Mouse (Mus musculus) limb, embryonic 11.5 days (tissue): ENCODE results near the gene Vapa. TPM values are rescaled to one million over a fixed set of nuclear protein-coding genes. Genes with fewer than 3 reads are reported as not detected.

Experiments
- ATAC-seq: fragments of 200-750 bp; cut with Nextera tagmentation; 2 replicates; pipeline ENCODE4 v1.8.0; 2017; ENCODE audit warnings: low read depth; ENCODE audit not compliant: insufficient number of reproducible peaks, low FRiP score, low TSS enrichment
- DNase-seq: peaks from one replicate; pipeline ENCODE4 v3.0.0-alpha.2; 2015; ENCODE audit warnings: low spot score
- H3K27ac ChIP-seq: fragments of 300-500 bp; sonication (generic); replicated peaks from 2 replicates; pipeline ENCODE4 v1.5.1; 2014; ENCODE audit warnings: low read depth, mild to moderate bottlenecking, low read length
- H3K27me3 ChIP-seq: fragments of 300-500 bp; sonication (generic); 2 replicates; pipeline ENCODE4 v1.6.1; 2014; ENCODE audit warnings: mild to moderate bottlenecking, low read length, mixed read lengths; ENCODE audit not compliant: control insufficient read depth, insufficient read depth
- H3K36me3 ChIP-seq: fragments of 300-500 bp; sonication (generic); 2 replicates; pipeline ENCODE4 v1.6.1; 2014; ENCODE audit warnings: mild to moderate bottlenecking, low read length, moderate library complexity, mixed read lengths; ENCODE audit not compliant: control insufficient read depth, insufficient read depth
- H3K4me1 ChIP-seq: fragments of 300-500 bp; sonication (generic); 2 replicates; pipeline ENCODE4 v1.6.1; 2014; ENCODE audit warnings: low read length, mixed read lengths; ENCODE audit not compliant: control insufficient read depth, insufficient read depth
- H3K4me2 ChIP-seq: fragments of 300-500 bp; sonication (generic); 2 replicates; pipeline ENCODE4 v1.6.1; 2014; ENCODE audit warnings: low read depth, mild to moderate bottlenecking, moderate library complexity; ENCODE audit not compliant: severe bottlenecking
- H3K4me3 ChIP-seq: fragments of 300-500 bp; sonication (generic); 2 replicates; pipeline ENCODE4 v1.5.1; 2014; ENCODE audit warnings: low read depth, low read length
- H3K9ac ChIP-seq: fragments of 300-500 bp; sonication (generic); 2 replicates; pipeline ENCODE4 v1.6.1; 2014; ENCODE audit warnings: mild to moderate bottlenecking, low read length
- H3K9me3 ChIP-seq: fragments of 300-500 bp; sonication (generic); 2 replicates; pipeline ENCODE4 v1.6.1; 2016; ENCODE audit warnings: low read length; ENCODE audit not compliant: control insufficient read depth
- WGBS: fragments of 180-500 bp; shearing (Covaris S2); extraction: QIAGEN DNeasy Blood & Tissue Kit; methylation state at CpG from one replicate; pipeline ENCODE4 v1.1.7; 2014; 5-methylcytosine and 5-hydroxymethylcytosine counted together
- polyA plus RNA-seq: library from polyadenylated mRNA; unstranded; fragments of >200 nt; fragmentation: Nextera tagmentation; extraction: Ambion mirVana; gene quantifications from 2 replicates; pipeline ENCODE4 v1.2.1, GENCODE M21; 2014

Vapa gene
- polyA plus RNA-seq, 1 experiment from 2014 or later = 189 TPM

DNA sequence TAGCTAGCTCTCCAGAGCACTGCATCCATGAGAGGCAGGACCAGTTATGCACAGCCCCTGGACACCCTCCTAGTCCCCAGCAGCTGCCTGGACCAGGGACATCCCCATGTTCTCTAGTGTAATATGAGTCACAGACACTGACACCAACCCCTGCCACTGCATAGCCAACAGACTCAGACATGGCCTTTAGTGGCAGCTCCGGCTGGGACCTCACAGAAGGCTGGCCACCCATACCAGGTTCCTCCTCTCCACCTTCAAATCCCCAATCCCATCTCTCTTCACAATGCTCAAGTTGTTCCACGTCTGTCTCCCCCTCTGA is 35.8 kb upstream of the Vapa start:
- H3K36me3 ChIP-seq = no peaks in the 10 kb centered on the region
- 89% methylated on average over 2 of the region's 2 CpGs for WGBS
- ATAC-seq (no peak), DNase-seq (no peak)
- no peak overlapping the region for H3K4me2 ChIP-seq
- H3K9ac ChIP-seq = no peak overlapping the region
- H3K27ac ChIP-seq = no peak overlapping the region
- no peaks in the 10 kb centered on the region for H3K9me3 ChIP-seq
- no peaks in the 10 kb centered on the region for H3K4me1 ChIP-seq
- no peaks in the 10 kb centered on the region for H3K27me3 ChIP-seq
- H3K4me3 ChIP-seq = no peak overlapping the region

DNA sequence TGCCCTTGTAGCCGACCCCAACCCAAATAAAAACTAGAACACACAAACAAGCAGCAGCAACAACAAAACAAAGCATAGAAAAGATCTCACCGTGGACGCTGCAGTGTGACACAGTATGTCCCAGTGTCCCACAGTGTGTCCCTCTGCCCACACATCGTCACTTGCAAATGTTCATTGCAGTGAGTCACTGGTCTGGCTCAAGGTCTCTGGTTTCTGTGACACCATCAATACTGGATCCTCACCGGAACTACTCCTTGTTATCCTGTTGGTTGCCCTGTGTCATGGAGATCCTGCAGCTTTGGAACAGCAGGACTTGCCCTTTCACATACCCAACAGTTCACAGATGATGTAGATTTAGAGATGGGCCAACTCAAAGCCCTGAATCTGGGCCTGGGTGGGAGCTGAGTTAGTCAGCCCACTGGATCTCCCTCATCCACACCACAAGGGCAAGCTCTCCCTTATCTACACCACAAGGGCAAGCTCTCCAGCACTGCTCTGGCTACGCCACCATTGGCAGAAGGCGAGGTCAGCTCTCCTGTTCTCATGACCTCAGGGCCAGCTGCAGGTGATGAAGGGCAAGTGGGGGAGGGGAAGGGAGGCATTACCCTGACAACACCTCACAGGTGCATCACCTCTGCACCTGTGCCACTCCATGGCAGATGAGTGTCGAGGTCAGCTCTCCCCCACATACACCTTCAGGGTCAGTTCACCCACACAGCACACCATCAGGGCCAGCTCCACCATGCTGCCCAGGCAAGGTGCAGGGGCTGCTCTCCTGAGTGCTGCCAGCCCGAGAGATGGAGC is 35.2 kb upstream of the Vapa start:
- Histone ChIP-seq H3K9ac (no peak overlapping the region), H3K4me3 (no peak overlapping the region), H3K4me2 (no peak overlapping the region), H3K9me3 (no peaks in the 10 kb centered on the region), H3K4me1 (no peaks in the 10 kb centered on the region), H3K36me3 (no peaks in the 10 kb centered on the region), H3K27ac (no peak overlapping the region), H3K27me3 (no peaks in the 10 kb centered on the region)
- WGBS = 89% methylated on average over 9 of the region's 9 CpGs
- ATAC-seq (no peak), DNase-seq (no peak)

DNA sequence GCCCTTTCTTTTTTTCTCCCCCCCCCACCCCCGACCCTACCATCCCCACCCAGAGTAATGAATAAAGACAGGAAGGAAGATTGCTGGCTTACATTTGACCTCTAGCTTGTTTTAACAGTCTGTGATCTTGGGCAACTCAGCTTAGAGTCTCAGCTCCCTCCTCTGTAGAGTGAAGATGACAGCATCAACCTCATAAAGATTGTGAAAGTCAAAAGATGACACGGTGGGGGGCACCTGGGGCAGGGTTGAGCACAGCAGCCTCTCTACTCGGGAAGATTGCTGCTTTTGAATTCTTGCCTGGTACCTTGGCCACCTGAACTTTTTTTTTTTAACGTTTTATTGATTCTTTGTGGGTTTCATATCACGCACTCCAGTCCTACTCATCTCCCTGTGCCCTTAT is 34.6 kb upstream of the Vapa start:
- Histone ChIP-seq H3K9ac (no peak overlapping the region), H3K27me3 (no peaks in the 10 kb centered on the region), H3K4me2 (no peak overlapping the region), H3K4me3 (no peak overlapping the region), H3K4me1 (no peaks in the 10 kb centered on the region), H3K9me3 (no peaks in the 10 kb centered on the region), H3K27ac (no peak overlapping the region), H3K36me3 (no peaks in the 10 kb centered on the region)
- DNase-seq (no peak), ATAC-seq (no peak)
- WGBS = 78% methylated on average over 5 of the region's 5 CpGs

DNA sequence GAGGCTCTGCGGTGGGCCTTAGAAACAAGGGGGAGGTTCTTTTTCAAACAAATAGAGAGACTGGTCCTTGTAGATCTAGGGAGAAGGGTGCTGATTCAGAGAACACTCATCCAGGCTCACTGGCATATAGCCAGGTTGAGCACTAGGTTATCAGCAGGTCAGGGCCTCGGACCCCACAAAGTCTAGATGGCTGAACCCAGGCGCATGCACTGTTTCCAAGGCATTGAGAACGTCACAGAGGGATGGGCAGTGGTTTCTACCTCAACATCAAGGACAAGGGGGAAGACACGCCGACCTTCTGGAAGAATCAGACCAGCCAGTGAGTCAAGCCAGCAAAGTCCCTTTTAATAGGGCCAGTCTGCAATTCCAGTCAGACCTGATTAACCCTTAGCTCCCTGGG is 33.9 kb upstream of the Vapa start:
- Histone ChIP-seq H3K4me2 (no peak overlapping the region), H3K27me3 (no peaks in the 10 kb centered on the region), H3K4me1 (no peaks in the 10 kb centered on the region), H3K9me3 (no peaks in the 10 kb centered on the region), H3K36me3 (no peaks in the 10 kb centered on the region), H3K4me3 (no peak overlapping the region), H3K9ac (no peak overlapping the region), H3K27ac (no peak overlapping the region)
- 81% methylated on average over 6 of the region's 6 CpGs for WGBS
- ATAC-seq (no peak), DNase-seq (no peak)

DNA sequence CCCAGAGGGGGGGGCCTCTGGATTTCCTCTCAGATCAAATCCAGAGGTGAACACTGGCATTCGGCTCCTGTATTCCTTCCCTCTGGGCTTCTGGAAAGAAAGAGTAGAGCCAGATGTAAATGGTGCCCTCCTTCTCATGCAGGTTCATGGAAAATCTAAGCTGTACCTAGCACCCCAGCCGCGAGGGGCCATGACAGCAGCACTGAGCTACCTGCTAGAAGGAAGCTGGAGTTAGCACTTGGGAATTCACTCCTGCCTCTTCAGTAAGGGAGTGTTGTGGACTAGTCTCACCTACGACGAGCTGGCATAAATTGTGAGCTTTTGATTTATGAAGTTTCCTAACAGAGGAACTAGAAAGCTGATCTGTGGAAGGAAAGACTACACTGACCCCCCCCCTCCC is 30.2 kb upstream of the Vapa start:
- Histone ChIP-seq H3K27ac (no peak overlapping the region), H3K9me3 (no peaks in the 10 kb centered on the region), H3K4me2 (no peak overlapping the region), H3K27me3 (no peaks in the 10 kb centered on the region), H3K4me1 (no peaks in the 10 kb centered on the region), H3K36me3 (no peaks in the 10 kb centered on the region), H3K4me3 (no peak overlapping the region), H3K9ac (no peak overlapping the region)
- WGBS = 77% methylated on average over 5 of the region's 5 CpGs
- DNase-seq (no peak), ATAC-seq (no peak)

DNA sequence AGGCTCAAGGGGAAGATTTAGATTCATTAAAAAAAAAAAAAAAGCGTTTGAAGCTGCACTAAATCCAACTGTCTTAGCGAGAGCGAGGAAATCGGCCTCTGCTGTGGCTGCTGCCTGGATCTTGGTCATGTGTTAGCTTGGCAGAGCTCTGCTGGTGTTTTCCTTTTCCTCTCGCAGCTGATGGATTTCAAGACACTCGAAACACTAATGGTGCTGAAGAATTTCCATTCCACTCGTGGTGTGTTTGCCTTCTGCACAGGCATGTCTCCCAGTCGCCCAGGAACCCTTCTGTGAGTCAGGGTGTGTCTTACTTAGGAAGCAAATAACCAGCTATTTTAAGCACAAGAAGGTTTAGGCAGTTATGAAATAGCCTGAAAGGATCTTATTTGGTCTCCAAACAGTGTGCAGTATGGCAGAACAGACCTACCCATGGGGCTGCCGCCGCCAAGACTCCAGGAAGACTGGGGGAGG is 29.7 kb upstream of the Vapa start:
- no peaks in the 10 kb centered on the region for H3K4me1 ChIP-seq
- no peak for DNase-seq
- H3K4me2 ChIP-seq = no peak overlapping the region
- no peaks in the 10 kb centered on the region for H3K9me3 ChIP-seq
- no peak overlapping the region for H3K4me3 ChIP-seq
- H3K27ac ChIP-seq = no peak overlapping the region
- H3K36me3 ChIP-seq = no peaks in the 10 kb centered on the region
- no peak for ATAC-seq
- H3K9ac ChIP-seq = no peak overlapping the region
- no peaks in the 10 kb centered on the region for H3K27me3 ChIP-seq
- WGBS = 55% methylated on average over 10 of the region's 10 CpGs

DNA sequence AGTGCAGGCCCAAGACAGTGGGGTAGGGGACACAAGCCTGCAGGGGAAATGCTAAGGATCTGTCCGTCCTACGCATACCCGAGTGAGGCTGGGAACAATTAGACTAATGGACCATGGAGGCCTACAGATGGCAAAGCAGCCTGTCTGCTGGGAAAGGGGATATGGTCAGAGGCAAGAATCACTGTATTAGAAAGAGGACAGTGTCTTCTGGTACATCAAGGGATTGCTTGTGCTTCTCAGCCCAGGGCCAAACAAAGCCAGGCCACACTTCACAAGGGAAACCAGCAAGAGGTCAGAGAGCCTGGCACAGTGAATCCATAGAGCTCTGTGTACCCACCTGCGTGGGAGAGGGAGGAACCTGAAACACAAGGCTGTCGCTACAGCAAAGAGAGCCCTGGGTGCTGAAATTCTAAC is 29.2 kb upstream of the Vapa start:
- no peak overlapping the region for H3K9ac ChIP-seq
- H3K27me3 ChIP-seq = no peaks in the 10 kb centered on the region
- WGBS = 52% methylated on average over 5 of the region's 5 CpGs
- H3K4me1 ChIP-seq = no peaks in the 10 kb centered on the region
- H3K4me2 ChIP-seq = no peak overlapping the region
- no peaks in the 10 kb centered on the region for H3K36me3 ChIP-seq
- no peak overlapping the region for H3K27ac ChIP-seq
- no peak overlapping the region for H3K4me3 ChIP-seq
- DNase-seq (no peak), ATAC-seq (no peak)
- H3K9me3 ChIP-seq = no peaks in the 10 kb centered on the region

DNA sequence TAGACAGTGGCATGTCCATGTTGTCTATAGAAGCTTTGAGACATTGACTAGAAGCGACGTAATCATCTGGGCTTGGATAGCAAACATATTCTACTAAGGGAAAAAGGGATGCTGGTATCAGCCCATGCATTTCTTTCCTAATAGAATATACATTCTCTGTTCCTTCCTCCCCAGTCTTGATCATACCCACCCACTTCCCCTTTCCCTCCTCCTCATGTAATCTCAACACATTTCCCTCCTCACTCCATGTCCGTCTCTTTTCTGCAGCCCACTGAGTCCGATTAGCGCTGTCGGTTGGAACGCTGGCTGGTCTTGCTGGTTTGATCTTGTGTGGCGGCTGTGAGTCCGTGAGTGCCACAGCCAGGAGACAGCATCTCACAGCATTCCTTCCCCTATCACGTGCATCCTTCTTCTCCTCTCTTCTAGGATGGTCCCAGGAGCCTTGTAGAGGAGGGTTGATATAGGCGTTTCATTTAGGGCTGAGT is 28.4 kb upstream of the Vapa start, which contains the start of gene Txndc2:
Txndc2 (minus strand) TSS at position 435 of the 485 bp plus-strand sequence.
- WGBS = 91% methylated on average over 11 of the region's 11 CpGs
- no peaks in the 10 kb centered on the region for H3K27me3 ChIP-seq
- ATAC-seq = no peak
- no peaks in the 10 kb centered on the region for H3K4me1 ChIP-seq
- H3K4me2 ChIP-seq = no peak within 1 kb of the TSS
- H3K36me3 ChIP-seq = no peaks in the 10 kb centered on the region
- DNase-seq = no peak
- H3K9me3 ChIP-seq = no peaks in the 10 kb centered on the region
- H3K9ac ChIP-seq = no peak within 1 kb of the TSS
- no peak within 1 kb of the TSS for H3K4me3 ChIP-seq
- H3K27ac ChIP-seq = no peak within 1 kb of the TSS

DNA sequence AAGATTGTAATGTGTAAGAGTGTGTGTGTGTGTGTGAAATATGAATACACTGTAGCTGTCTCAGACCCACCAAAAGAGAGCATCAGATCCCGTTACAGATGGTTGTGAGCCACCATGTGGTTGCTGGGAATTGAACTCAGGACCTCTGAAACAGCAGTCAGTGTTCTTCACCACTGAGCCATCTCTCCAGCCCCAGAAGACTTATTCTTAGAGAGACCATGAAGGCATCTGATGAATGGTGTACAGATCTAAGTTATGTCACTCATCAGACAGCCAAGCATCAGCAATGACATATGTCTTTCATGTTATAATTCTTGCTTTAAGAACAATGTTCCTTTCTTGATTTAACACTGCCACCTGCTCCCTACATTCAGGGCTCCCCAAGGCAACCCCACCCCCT is 25.8 kb upstream of the Vapa start:
- H3K9ac ChIP-seq = no peak overlapping the region
- H3K4me2 ChIP-seq = no peak overlapping the region
- WGBS = 83% methylated on average over 1 of the region's 1 CpGs
- H3K27ac ChIP-seq = no peak overlapping the region
- no peaks in the 10 kb centered on the region for H3K9me3 ChIP-seq
- no peaks in the 10 kb centered on the region for H3K27me3 ChIP-seq
- no peak for DNase-seq
- H3K4me1 ChIP-seq = no peaks in the 10 kb centered on the region
- H3K4me3 ChIP-seq = no peak overlapping the region
- ATAC-seq = no peak
- H3K36me3 ChIP-seq = no peaks in the 10 kb centered on the region
